Mouse (Mus musculus) ES-CJ7 (cell line): ENCODE measurements around the gene Rab11fip4.
"Not testable (repeated sequence)": the region's sequence is repeated elsewhere in the genome, so short reads cannot be mapped to it uniquely, and the experiment has no call there.

Experiments
- DNase-seq: peaks from one replicate; pipeline ENCODE4 v3.0.0; 2011; ENCODE audit warnings: low read depth, low spot score

Gene Rab11fip4

DNA sequence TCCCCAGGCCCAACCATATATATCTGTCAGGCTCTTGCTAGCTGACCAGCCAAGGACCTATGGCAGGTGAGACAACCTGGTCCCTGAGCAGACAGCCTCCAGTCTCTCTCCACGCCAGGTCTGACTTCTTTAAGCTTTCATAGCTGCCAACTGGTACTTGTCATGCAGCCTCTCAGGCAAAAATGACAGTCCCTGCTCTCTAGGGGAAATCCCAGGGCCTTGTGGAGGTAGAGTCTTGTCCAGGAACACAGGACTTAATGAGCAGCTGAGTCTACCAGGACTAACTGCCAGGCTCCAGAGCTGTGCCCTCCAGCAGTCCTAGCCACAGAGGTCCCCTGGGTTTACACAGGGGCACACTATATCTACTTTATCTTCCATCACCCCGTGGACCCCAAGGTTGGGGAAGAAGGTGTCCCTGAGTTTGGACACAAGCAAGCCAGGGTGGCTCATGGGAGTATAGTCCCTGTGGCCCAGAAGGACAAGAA, 85.5 kb downstream of the Rab11fip4 start:
- DNase-seq: no peak

GRCm38 (mm10) chr11:79677402-79677801, 86.4 kb downstream of the Rab11fip4 start:
- DNase-seq: no peak

- no peak for DNase-seq
These were observed 87.5 kb downstream of the Rab11fip4 start for GRCm38 (mm10) chr11:79678363-79679153.

GRCm38 (mm10) chr11:79679929-79680328, 88.9 kb downstream of the Rab11fip4 start:
- DNase-seq: no peak

DNA sequence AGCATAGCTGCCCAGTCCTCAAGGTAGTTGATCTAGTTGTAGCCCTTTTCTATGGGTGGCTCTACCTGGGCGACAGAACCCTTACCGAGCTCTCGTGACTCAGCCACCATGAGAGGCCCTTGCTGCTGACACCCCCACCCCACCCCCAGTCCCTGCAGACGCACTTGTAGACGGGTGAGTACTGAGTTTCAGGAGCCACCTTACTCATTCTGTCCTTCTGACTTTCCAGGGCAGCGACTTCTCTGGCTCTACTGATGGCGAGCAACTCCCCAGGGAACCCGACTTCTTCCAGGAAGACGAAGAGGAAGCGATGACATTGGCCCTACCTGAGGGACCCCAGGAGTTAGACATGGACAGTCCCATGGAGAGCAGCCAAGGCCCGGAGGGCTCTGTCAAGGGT, 89.5 kb downstream of the Rab11fip4 start:
- no peak for DNase-seq

DNA sequence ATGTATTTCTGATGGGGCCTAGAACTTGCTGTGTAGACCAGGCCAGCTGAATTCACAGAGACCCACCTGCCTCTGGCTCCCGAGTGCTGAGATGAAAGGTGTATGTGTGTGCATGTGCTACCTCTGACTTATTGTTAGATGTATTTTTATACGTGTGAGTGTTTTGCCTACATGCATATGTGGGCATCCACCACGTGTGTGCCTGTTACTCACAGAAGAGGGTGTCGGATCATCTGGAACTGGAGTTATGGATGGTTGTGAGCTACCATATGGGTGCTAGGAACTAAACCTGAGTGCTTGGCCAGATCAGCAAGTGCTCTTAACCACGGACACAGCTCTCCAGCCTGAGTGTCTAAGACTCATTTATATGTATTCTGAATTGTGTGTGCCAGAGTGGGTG, 90.2 kb downstream of the Rab11fip4 start:
- DNase-seq: no peak

- no peak for DNase-seq
These were observed 90.8 kb downstream of the Rab11fip4 start for GRCm38 (mm10) chr11:79681798-79682197.

GRCm38 (mm10) chr11:79685109-79685508, 94.1 kb downstream of the Rab11fip4 start:
- DNase-seq: no peak

GRCm38 (mm10) chr11:79686501-79687121, 95.6 kb downstream of the Rab11fip4 start:
- peak; percentile 90 for DNase-seq

DNA sequence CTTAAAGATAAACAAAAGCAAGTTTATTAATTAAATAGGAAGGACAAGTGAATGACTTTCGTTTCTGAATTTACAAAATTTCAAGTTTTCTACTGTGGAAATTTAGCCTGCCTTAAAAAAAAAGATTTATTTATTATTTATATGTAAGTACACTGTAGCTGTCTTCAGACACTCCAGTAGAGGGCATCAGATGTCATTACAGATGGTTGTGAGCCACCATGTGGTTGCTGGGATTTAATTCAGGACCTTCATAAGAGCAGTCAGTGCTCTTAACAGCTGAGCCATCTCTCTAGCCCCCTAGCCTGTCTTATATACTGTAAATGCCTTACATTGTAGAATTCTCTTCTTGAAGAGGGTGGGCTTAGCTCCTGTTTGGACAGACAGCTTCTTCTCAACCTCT, 98.9 kb downstream of the Rab11fip4 start:
- peak; percentile 67 for DNase-seq

- no peak for DNase-seq
These were observed 100.5 kb downstream of the Rab11fip4 start for GRCm38 (mm10) chr11:79691513-79691912.

GRCm38 (mm10) chr11:79696390-79697307, 105.6 kb downstream of the Rab11fip4 start:
- no peak for DNase-seq

GRCm38 (mm10) chr11:79698071-79698470, 107.1 kb downstream of the Rab11fip4 start:
- no peak for DNase-seq

DNA sequence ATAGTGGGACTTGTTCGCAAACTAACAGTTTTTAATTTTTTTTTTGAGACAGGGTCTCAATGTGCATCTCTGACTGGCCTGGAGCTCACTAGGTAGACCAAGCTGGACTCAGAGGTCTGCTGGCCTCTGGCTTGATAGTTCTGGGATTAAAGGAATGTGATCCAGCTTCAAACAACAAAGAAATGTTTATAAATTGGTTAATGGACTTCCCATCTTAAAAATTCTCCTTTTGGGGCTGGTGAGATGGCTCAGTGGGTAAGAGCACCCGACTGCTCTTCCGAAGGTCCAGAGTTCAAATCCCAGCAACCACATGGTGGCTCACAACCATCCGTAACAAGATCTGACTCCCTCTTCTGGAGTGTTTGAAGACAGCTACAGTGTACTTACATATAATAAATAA, 107.5 kb downstream of the Rab11fip4 start:
- not testable (repeated sequence) for DNase-seq

- no peak for DNase-seq
These were observed 110.5 kb downstream of the Rab11fip4 start for GRCm38 (mm10) chr11:79701466-79701865.

GRCm38 (mm10) chr11:79702092-79702491, 111.1 kb downstream of the Rab11fip4 start:
- DNase-seq: peak; percentile 28

DNA sequence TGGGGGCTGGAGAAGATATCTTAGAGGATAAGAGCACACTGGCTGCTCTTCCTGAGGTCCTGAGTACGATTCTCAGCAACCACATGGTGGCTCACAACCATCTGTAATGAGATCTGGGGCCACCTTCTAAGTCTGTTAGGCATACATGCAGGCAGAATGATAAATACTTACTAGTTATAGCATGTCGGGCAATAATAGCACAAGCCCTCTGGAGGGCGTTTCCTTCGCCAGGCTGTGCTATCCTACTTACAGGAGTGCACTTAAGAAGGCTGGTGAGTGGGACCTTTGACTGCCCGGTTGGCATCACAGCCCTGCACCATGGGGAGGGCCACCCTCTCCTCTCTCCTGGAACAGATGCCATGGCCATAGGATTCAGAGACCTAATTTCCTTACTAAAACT, 112.4 kb downstream of the Rab11fip4 start:
- DNase-seq: peak; percentile 57

DNA sequence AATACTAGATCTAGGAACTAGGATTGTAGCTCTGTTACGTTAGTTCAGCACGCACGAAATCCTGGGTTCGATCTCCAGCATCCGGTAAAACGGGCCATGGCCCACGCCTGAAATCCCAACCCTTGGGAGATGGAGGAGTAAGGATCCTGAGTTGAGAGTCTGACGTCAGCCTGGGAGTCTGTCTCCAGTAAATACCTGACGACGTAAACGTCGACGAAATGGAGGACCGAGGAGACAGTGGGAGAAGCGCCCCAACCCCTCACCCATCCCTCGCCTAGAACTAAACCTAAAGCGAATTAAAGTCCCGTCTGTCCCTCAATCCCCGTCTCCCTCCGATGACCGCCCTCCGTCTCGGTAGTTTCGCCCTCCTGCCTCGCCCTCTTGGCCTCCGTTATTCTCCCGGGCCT, 112.9 kb downstream of the Rab11fip4 start:
- peak; percentile 81 for DNase-seq

- DNase-seq: peak; percentile 93
These were observed 113.5 kb downstream of the Rab11fip4 start for GRCm38 (mm10) chr11:79704318-79705150.

DNA sequence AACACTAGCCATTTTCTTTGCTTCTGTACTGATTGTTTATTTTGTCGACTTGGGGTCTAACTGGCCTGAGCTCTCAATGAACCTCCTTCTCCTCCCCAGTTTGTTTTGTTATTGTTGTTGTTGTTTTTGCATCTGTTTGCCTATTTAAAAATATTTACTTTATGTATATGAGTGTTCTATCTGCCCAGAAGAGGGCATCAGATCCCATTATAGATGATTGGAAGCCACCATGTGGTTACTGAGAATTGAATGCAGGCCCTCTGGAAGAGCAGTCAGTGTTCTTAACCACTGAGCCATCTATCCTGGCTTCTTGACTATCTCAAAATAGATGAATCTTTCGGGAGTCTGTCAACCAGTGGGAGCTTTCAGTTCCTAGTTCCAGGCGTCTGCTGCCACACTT, 116.1 kb downstream of the Rab11fip4 start:
- no peak for DNase-seq
